Mouse (Mus musculus): Measurements from ENCODE around the gene Ranbp3. TPM values are rescaled to one million over a fixed set of nuclear protein-coding genes. Genes with fewer than 3 reads are reported as not detected.

Gene Ranbp3
- polyA plus RNA-seq, 1 experiment from 2014 or later = 107 TPM

DNA sequence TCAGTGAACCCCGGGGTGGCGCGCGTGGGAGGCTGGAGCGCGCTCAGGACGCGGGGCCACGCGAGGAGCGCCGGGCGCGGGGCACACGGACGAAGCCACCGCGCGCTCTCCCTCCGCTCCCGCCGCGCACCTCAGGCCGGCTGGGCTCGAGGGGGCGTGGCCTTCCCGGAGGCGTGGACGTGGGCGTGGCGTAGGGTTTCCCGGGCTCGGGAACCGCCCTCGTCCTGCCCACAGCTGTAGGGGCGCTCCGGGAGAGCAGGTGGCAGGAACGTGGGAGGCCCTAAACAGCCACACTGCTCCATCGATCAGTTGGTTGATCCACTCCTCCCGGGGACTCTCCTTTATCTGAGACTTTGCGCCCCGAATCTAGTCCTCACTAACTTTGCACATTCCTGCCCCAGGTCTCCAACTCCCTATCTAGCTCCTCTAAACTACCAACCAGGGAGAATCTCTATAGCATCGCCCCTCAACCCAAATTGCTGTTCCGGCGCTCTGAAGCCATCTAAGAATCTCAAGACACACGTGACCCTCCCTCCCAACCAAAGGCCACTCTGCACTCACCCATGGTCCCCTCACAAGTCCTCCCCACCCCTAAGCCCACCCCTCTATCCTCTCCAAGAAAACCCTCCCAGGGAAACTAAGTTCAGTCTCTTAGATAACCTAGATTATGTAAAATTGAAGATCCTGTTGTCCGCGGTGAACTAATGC is 84.5 kb downstream of the Ranbp3 start, which contains the start of gene Nrtn:
Nrtn (minus strand) TSS at position 115 of the 708 bp plus-strand sequence.
- Histone ChIP-seq H3K9ac (replicated peaks; ENCODE audit: low read length) (peak within 1 kb of the TSS; percentile 71), H3K27ac (ENCODE audit: low read length) (peak within 1 kb of the TSS; percentile 1; the same call in 1 of the 2 replicates), H3K4me3 (ENCODE audit: low read length) (peak within 1 kb of the TSS; percentile 59), H3K9me3 (ENCODE audit: low read length) (no peaks in the 10 kb centered on the region), H3K4me2 (replicated peaks; ENCODE audit: low read depth, low read length) (peak within 1 kb of the TSS; percentile 100), H3K36me3 (ENCODE audit: insufficient read depth, low read length) (no peaks in the 10 kb centered on the region), H3K4me1 (ENCODE audit: insufficient read depth, low read length) (peaks cover 29% of the 10 kb centered on the region), H3K27me3 (ENCODE audit: insufficient read depth, low read length) (peaks cover 46% of the 10 kb centered on the region)
- ATAC-seq (ENCODE audit: low FRiP score, low TSS enrichment) = peak; percentile 67
- under 1% methylated on average over 46 of the region's 48 CpGs for WGBS

DNA sequence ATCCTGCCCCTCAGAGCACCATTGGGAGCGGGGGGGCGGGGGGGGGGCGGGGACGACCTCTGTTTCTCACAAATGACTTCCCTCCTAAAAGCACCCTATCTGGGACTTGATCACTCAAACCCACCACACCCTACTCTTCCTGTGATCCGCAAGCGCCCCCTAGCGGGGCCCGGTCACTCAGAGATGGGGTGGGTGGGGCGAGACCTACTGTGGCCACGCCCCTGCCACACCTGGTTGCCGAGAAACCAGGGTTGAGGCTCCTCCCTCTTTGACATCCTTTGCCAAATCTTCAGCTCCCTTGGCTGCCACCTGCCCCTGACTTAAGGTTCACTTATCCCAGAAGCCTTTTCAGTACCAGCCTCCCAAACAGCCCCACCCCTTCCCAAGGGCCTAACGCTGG is 85.0 kb downstream of the Ranbp3 start:
- no peak for ATAC-seq (ENCODE audit: low FRiP score, low TSS enrichment)
- H3K4me1 ChIP-seq (ENCODE audit: insufficient read depth, low read length) = peaks cover 34% of the 10 kb centered on the region
- peaks cover 41% of the 10 kb centered on the region for H3K27me3 ChIP-seq (ENCODE audit: insufficient read depth, low read length)
- peak overlapping the region; percentile 100 for H3K4me2 ChIP-seq (replicated peaks; ENCODE audit: low read depth, low read length)
- peak overlapping the region; percentile 1; the same call in 1 of the 2 replicates for H3K27ac ChIP-seq (ENCODE audit: low read length)
- no peaks in the 10 kb centered on the region for H3K9me3 ChIP-seq (ENCODE audit: low read length)
- H3K4me3 ChIP-seq (ENCODE audit: low read length) = peak overlapping the region; percentile 59; the same call in 1 of the 2 replicates
- 0 out of 2 replicates have a peak overlapping the region, but pooled peaks have one; percentile 2 for H3K9ac ChIP-seq (replicated peaks; ENCODE audit: low read length)
- no peaks in the 10 kb centered on the region for H3K36me3 ChIP-seq (ENCODE audit: insufficient read depth, low read length)
- WGBS = 4% methylated on average over 12 of the region's 12 CpGs

DNA sequence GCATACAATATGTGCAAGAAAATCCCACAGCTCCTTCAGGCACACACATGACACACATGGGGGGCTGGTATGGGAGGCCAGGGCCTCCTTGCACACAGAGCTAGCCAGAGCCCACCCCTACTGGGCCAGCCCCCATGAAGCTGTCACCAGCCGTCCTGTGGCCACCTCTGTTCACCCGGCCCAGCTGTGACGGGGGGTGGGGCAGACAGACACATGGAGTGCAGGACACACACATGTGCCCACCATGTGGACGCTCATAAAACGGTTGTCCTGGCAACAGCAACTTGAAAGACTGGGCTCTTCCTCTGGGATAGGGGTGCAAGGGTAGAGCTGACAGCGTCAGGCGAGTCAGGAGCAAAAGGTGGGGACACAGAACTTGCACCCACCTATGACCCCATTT is 86.2 kb downstream of the Ranbp3 start:
- no peak for ATAC-seq (ENCODE audit: low FRiP score, low TSS enrichment)
- Histone ChIP-seq H3K36me3 (ENCODE audit: insufficient read depth, low read length) (no peaks in the 10 kb centered on the region), H3K4me1 (ENCODE audit: insufficient read depth, low read length) (peaks cover 38% of the 10 kb centered on the region), H3K27ac (ENCODE audit: low read length) (no peak overlapping the region), H3K4me3 (ENCODE audit: low read length) (no peak overlapping the region), H3K9me3 (ENCODE audit: low read length) (no peaks in the 10 kb centered on the region), H3K27me3 (ENCODE audit: insufficient read depth, low read length) (peaks cover 30% of the 10 kb centered on the region), H3K4me2 (replicated peaks; ENCODE audit: low read depth, low read length) (no peak overlapping the region), H3K9ac (replicated peaks; ENCODE audit: low read length) (no peak overlapping the region)
- 27% methylated on average over 7 of the region's 7 CpGs for WGBS

DNA sequence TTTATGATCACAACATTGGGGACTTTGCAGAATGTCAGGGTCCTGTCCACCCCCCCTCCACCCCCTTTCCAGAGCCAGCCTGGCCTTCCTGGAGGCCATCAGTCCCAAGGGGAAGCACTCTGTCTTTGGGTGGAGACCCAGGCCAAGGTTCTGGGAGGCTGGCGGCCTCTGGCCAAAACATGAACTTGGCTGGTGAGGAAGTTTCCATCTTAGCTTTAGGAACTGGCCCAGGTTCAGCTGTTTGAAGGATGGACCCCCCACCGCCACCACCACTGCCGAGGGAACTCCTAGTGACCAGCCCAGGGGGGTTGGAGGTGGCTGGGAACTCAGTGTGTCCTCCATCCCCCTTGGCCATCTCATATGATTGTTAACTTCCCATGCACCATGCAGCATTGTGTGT is 88.0 kb downstream of the Ranbp3 start:
- ATAC-seq (ENCODE audit: low FRiP score, low TSS enrichment) = no peak
- Histone ChIP-seq H3K4me3 (ENCODE audit: low read length) (no peak overlapping the region), H3K4me1 (ENCODE audit: insufficient read depth, low read length) (peaks cover 41% of the 10 kb centered on the region), H3K9ac (replicated peaks; ENCODE audit: low read length) (no peak overlapping the region), H3K9me3 (ENCODE audit: low read length) (no peaks in the 10 kb centered on the region), H3K4me2 (replicated peaks; ENCODE audit: low read depth, low read length) (no peak overlapping the region), H3K27ac (ENCODE audit: low read length) (no peak overlapping the region), H3K36me3 (ENCODE audit: insufficient read depth, low read length) (no peaks in the 10 kb centered on the region), H3K27me3 (ENCODE audit: insufficient read depth, low read length) (peaks cover 12% of the 10 kb centered on the region)
- WGBS = 65% methylated on average over 3 of the region's 3 CpGs

Other genes with a start within 250 kb of the Ranbp3 start
- 76.1 and 87.2 TPM in 2 replicates for gene Ptprs, start 196.8 kb upstream of the Ranbp3 start, polyA plus RNA-seq (2015; fragmentation: Nextera tagmentation; extraction: Ambion mirVana)
- gene Znrf4, start 160.9 kb upstream of the Ranbp3 start, polyA plus RNA-seq (2015; fragmentation: Nextera tagmentation; extraction: Ambion mirVana) = not detected in 2 replicates
- 1.8 and 2.4 TPM in 2 replicates for gene Gm20219, start 118.9 kb upstream of the Ranbp3 start, polyA plus RNA-seq (2015; fragmentation: Nextera tagmentation; extraction: Ambion mirVana)
- 80.2 and 86.0 TPM in 2 replicates for gene Safb2, start 88.7 kb upstream of the Ranbp3 start, polyA plus RNA-seq (2015; fragmentation: Nextera tagmentation; extraction: Ambion mirVana)
- 123 and 133 TPM in 2 replicates for gene Safb, start 88.5 kb upstream of the Ranbp3 start, polyA plus RNA-seq (2015; fragmentation: Nextera tagmentation; extraction: Ambion mirVana)
- 242 and 284 TPM in 2 replicates for gene 2410015M20Rik, start 63.5 kb upstream of the Ranbp3 start, polyA plus RNA-seq (2015; fragmentation: Nextera tagmentation; extraction: Ambion mirVana)
- 1,616 and 1,628 TPM in 2 replicates for gene Rpl36, start 59.9 kb upstream of the Ranbp3 start, polyA plus RNA-seq (2015; fragmentation: Nextera tagmentation; extraction: Ambion mirVana)
- gene Lonp1, start 46.4 kb upstream of the Ranbp3 start, polyA plus RNA-seq (2015; fragmentation: Nextera tagmentation; extraction: Ambion mirVana) = 66.1 and 66.4 TPM in 2 replicates
- 1.1 and 1.3 TPM in 2 replicates for gene Catsperd, start 45.2 kb upstream of the Ranbp3 start, polyA plus RNA-seq (2015; fragmentation: Nextera tagmentation; extraction: Ambion mirVana)
- 479 and 501 TPM in 2 replicates for gene Ndufa11, start 44.5 kb downstream of the Ranbp3 start, polyA plus RNA-seq (2015; fragmentation: Nextera tagmentation; extraction: Ambion mirVana)
- gene Vmac, start 44.7 kb downstream of the Ranbp3 start, polyA plus RNA-seq (2015; fragmentation: Nextera tagmentation; extraction: Ambion mirVana) = 22.4 and 23.2 TPM in 2 replicates
- gene Nrtn, start 84.2 kb downstream of the Ranbp3 start, polyA plus RNA-seq (2015; fragmentation: Nextera tagmentation; extraction: Ambion mirVana) = 5.4 and 5.8 TPM in 2 replicates
- gene Dus3l, start 91.5 kb downstream of the Ranbp3 start, polyA plus RNA-seq (2015; fragmentation: Nextera tagmentation; extraction: Ambion mirVana) = 55.4 and 59.7 TPM in 2 replicates
- gene Prr22, start 97.0 kb downstream of the Ranbp3 start, polyA plus RNA-seq (2015; fragmentation: Nextera tagmentation; extraction: Ambion mirVana) = 1.6 and 1.8 TPM in 2 replicates
- 3.4 and 4.4 TPM in 2 replicates for gene Rfx2, start 157.7 kb downstream of the Ranbp3 start, polyA plus RNA-seq (2015; fragmentation: Nextera tagmentation; extraction: Ambion mirVana)
- gene Acsbg2, start 201.2 kb downstream of the Ranbp3 start, polyA plus RNA-seq (2015; fragmentation: Nextera tagmentation; extraction: Ambion mirVana) = not detected in 2 replicates
- 0.24 and 0.58 TPM in 2 replicates for gene 1700061G19Rik, start 202.2 kb downstream of the Ranbp3 start, polyA plus RNA-seq (2015; fragmentation: Nextera tagmentation; extraction: Ambion mirVana)

All from kidney, embryonic 16.5 days (tissue).